Mouse (Mus musculus) embryonic facial prominence, embryonic 12.5 days (tissue): ENCODE results near the gene Aurka. TPM values are rescaled to one million over a fixed set of nuclear protein-coding genes. Genes with fewer than 3 reads are reported as not detected.
A peak's percentile ranks its signal among the peaks of the same experiment; 100 is the strongest.

Experiments
- ATAC-seq: fragments of 200-750 bp; cut with Nextera tagmentation; 2 replicates; pipeline ENCODE4 v1.8.0; 2017; ENCODE audit not compliant: insufficient number of reproducible peaks, insufficient read depth, low FRiP score, low TSS enrichment
- H3K27ac ChIP-seq: fragments of 300-500 bp; sonication (generic); 2 replicates; pipeline ENCODE4 v1.5.1; 2016; ENCODE audit warnings: mild to moderate bottlenecking
- H3K27me3 ChIP-seq: fragments of 300-500 bp; sonication (generic); 2 replicates; pipeline ENCODE4 v1.6.1; 2016; ENCODE audit warnings: mild to moderate bottlenecking, moderate library complexity
- H3K36me3 ChIP-seq: fragments of 300-500 bp; sonication (generic); 2 replicates; pipeline ENCODE4 v1.6.1; 2016; ENCODE audit warnings: mild to moderate bottlenecking
- H3K4me1 ChIP-seq: fragments of 300-500 bp; sonication (generic); 2 replicates; pipeline ENCODE4 v1.6.1; 2016
- H3K4me2 ChIP-seq: fragments of 300-500 bp; sonication (generic); replicated peaks from 2 replicates; pipeline ENCODE4 v1.6.1; 2016; ENCODE audit warnings: mild to moderate bottlenecking, moderate library complexity
- H3K4me3 ChIP-seq: fragments of 300-500 bp; sonication (generic); 2 replicates; pipeline ENCODE4 v1.5.1; 2016; ENCODE audit warnings: mild to moderate bottlenecking
- H3K9ac ChIP-seq: fragments of 300-500 bp; sonication (generic); 2 replicates; pipeline ENCODE4 v1.6.1; 2016; ENCODE audit warnings: mild to moderate bottlenecking, moderate library complexity
- H3K9me3 ChIP-seq: fragments of 300-500 bp; sonication (generic); 2 replicates; pipeline ENCODE4 v1.6.1; 2016; ENCODE audit warnings: mild to moderate bottlenecking, moderate library complexity
- WGBS: fragments of 180-500 bp; shearing (Covaris S2); methylation state at CpG from one replicate; pipeline ENCODE4 v1.1.7; 2016; 5-methylcytosine and 5-hydroxymethylcytosine counted together
- polyA plus RNA-seq: library from polyadenylated mRNA; unstranded; fragments of >200 nt; fragmentation: Nextera tagmentation; extraction: Ambion mirVana; gene quantifications from 2 replicates; pipeline ENCODE4 v1.2.1, GENCODE M21; 2016

Aurka gene
- 131 TPM in 2 replicates for polyA plus RNA-seq

DNA sequence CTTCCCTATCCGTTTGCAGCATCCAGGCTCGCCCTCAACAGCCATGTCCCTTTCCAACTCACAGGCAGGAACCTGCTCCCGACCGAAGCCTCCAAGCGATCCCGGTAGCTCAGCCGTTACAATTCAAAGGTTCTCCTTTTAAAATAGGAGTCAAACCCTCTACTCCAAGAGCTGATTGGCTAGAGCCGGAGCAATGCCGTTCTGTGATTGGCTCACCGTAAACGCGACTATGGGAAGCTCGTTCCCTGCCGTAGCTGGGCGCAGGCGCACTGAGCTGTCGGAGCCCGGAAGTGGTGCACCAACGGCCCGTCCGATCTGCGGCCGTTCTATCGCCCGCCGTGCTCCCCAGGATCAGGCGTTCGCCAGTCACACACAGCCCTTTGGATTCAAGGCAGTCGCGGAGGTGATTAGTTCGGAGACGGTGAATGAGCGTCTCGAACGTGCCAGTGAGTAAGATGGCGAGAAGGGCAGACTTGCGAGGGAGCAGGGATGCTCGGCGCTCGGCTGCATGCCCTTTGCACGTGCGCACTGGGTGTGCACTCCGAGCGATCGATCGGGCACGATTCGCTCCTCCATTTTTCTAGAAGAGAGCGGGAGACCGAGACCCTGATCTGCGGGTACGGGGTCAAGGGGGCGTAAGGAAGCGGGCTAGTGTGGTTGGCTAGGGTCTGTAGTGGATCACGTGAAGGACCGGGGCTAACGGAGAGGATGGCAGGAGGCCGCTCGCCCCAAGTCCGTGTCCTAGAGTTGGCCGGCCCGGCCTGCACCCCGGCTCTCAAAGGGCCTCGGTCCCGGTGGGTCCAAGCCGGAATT lies at the start of gene Aurka, which contains the start of gene Cstf1:
TSS of gene Aurka (minus strand) at position 125 of the 813 bp plus-strand sequence.
TSS of gene Cstf1 (plus strand) at position 271 of the 813 bp plus-strand sequence.
- under 1% methylated on average over 66 of the region's 66 CpGs for WGBS
- Histone ChIP-seq H3K27me3 (no peaks in the 10 kb centered on the region), H3K9ac (peak within 1 kb of the TSS; percentile 94), H3K27ac (peak within 1 kb of the TSS; percentile 81), H3K36me3 (peaks cover 50% of the 10 kb centered on the region), H3K4me2 (peak within 1 kb of the TSS; percentile 85), H3K4me1 (peaks cover 23% of the 10 kb centered on the region), H3K4me3 (peak within 1 kb of the TSS; percentile 92), H3K9me3 (no peaks in the 10 kb centered on the region)
- peak; percentile 97 for ATAC-seq

DNA sequence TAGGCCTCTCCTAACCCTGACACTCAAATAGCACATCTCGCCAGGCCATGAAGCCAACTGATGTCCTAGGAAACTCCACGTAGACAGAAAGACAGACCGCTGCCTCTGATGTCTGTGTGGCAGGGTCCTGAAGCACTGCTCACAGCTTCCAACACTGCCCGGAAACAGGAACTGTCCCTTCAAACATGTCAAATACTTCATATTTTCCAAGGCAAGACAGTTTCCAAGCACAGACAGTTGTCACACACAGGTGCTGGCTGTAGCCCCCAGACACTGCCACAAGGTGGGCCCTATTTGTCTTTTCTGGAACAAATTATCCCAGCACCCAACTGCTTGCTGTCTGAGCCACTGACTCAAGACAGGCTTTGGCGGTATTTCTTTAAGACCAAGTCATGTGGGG lies 47.9 kb upstream of the Aurka start:
- no peak overlapping the region for H3K4me2 ChIP-seq

DNA sequence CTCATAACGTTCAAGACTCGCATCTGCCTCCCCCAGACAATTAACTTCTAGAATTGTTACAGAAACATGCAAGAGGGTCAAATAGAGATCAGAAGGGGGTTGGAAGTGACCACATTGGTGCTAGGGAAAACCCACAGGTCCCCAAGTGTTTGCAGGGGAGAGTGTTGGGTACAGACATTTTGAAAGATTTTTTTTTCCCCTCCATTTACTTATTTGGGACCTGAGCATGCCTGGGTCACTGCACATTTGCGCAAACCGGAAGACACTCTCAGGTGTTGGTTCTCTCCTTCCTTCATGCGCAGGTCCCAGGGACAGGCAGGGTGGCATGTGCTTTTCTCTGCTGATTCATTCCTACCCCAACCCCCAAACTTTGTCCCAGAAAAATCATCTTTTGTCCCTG lies 46.5 kb upstream of the Aurka start:
- peaks cover 14% of the 10 kb centered on the region for H3K4me1 ChIP-seq
- no peaks in the 10 kb centered on the region for H3K27me3 ChIP-seq
- no peak for ATAC-seq
- no peak overlapping the region for H3K27ac ChIP-seq
- no peaks in the 10 kb centered on the region for H3K36me3 ChIP-seq
- no peak overlapping the region for H3K9ac ChIP-seq
- H3K4me2 ChIP-seq: no peak overlapping the region
- no peaks in the 10 kb centered on the region for H3K9me3 ChIP-seq
- H3K4me3 ChIP-seq: no peak overlapping the region
- 87% methylated on average over 5 of the region's 5 CpGs for WGBS

More for the DNA sequence above, 47.9 kb upstream of the Aurka start:
- H3K4me3 ChIP-seq: no peak overlapping the region
- no peak overlapping the region for H3K27ac ChIP-seq
- no peaks in the 10 kb centered on the region for H3K36me3 ChIP-seq
- no peak for ATAC-seq
- peaks cover 5% of the 10 kb centered on the region for H3K4me1 ChIP-seq
- no peaks in the 10 kb centered on the region for H3K9me3 ChIP-seq
- no peaks in the 10 kb centered on the region for H3K27me3 ChIP-seq
- WGBS: 89% methylated on average over 5 of the region's 5 CpGs
- H3K9ac ChIP-seq: no peak overlapping the region

DNA sequence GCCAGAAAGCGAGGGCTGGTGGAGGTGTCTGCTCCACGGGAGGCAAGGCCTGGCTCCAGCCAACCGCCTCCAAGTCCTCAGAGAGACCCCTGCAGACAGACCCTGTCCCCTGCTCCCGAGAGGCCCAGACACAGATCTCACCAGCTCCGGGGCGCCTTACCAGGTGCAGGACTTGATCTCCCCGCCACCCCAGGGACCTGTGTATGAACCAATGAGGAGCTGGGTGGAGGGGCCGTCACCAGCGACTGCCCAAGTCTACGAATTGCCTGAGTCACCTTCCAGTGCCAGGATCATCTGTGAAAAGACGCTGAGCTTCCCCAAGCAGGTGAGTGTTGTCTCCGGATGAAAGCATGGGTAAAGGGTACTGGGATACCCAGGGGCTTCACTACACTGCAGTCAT lies 45.9 kb upstream of the Aurka start:
- Histone ChIP-seq H3K4me1 (peaks cover 14% of the 10 kb centered on the region), H3K36me3 (no peaks in the 10 kb centered on the region), H3K4me3 (no peak overlapping the region), H3K9me3 (no peaks in the 10 kb centered on the region), H3K9ac (no peak overlapping the region), H3K4me2 (no peak overlapping the region), H3K27me3 (no peaks in the 10 kb centered on the region), H3K27ac (no peak overlapping the region)
- no peak for ATAC-seq
- WGBS: 57% methylated on average over 12 of the region's 12 CpGs

DNA sequence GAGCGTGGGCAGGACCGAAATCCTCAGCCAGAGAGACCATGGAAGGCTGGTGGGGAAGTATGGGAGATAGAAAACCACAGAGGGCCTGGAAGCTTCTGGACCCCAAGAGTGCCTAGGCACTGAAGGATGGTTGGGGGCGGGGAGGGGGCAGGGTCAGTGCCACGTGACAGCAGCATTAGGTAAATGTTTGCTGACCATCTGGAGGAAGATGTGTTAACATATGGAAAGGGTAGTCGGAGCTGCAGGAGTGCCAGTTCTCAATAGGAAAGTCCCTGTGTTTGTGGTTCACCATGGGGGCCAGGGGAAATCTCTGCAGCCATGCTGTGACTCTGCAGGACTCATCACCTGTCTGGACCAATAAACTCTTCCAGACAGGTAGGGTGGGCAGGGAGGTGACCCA lies 43.6 kb upstream of the Aurka start:
- Histone ChIP-seq H3K4me1 (peaks cover 14% of the 10 kb centered on the region), H3K27ac (no peak overlapping the region), H3K36me3 (no peaks in the 10 kb centered on the region), H3K9me3 (no peaks in the 10 kb centered on the region), H3K4me3 (no peak overlapping the region), H3K27me3 (no peaks in the 10 kb centered on the region), H3K9ac (no peak overlapping the region), H3K4me2 (no peak overlapping the region)
- WGBS: 42% methylated on average over 5 of the region's 5 CpGs
- ATAC-seq: no peak

DNA sequence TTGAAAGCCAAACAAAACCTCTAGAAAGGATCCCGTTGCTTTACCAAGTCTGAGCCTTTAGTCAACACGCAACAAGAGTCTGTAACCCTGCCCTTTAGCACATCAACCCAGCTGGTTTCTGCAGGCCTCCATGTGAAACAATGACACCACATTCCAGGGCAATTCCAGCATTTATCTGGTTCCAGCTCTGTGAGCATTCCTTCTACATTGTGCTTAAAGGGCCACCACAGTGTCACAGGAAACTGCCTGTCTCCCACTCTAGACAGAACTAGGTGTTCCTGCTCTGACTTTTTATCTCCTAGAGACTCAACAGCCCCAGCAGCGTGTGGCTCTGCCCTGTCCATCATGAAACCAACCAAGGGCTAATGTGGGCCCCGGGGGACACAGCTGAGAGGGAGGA lies 42.9 kb upstream of the Aurka start:
- no peaks in the 10 kb centered on the region for H3K36me3 ChIP-seq
- H3K4me1 ChIP-seq: peaks cover 14% of the 10 kb centered on the region
- no peaks in the 10 kb centered on the region for H3K27me3 ChIP-seq
- ATAC-seq: no peak; the same call in 1 of the 2 replicates
- H3K9ac ChIP-seq: no peak overlapping the region
- no peak overlapping the region for H3K27ac ChIP-seq
- no peaks in the 10 kb centered on the region for H3K9me3 ChIP-seq
- no peak overlapping the region for H3K4me3 ChIP-seq
- H3K4me2 ChIP-seq: no peak overlapping the region
- 19% methylated on average over 4 of the region's 4 CpGs for whole genome bisulfite sequencing

DNA sequence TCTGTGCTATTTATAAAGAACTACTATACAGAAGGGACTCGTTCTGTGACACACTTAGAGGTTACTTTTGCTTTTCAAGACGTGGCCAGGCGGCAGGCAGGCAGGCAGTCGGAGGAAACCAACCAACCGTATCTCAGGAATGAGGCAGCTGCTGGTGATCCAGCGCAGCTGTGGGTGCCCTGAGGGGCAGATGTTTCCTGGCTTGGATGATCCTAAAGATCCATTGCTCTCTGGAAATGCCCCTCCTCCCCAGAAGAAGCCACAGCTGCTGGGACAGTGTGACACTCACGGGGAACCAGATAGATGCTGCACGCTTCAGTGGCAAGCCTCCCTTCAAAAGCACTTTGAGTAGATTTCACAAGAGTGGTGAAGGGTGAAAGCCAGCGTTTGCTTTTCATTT lies 42.1 kb upstream of the Aurka start:
- no peak overlapping the region for H3K9ac ChIP-seq
- no peaks in the 10 kb centered on the region for H3K27me3 ChIP-seq
- H3K27ac ChIP-seq: no peak overlapping the region
- ATAC-seq: peak; percentile 73
- no peaks in the 10 kb centered on the region for H3K36me3 ChIP-seq
- 2% methylated on average over 9 of the region's 9 CpGs for WGBS
- H3K4me3 ChIP-seq: no peak overlapping the region
- peak overlapping the region; percentile 28 for H3K4me2 ChIP-seq
- H3K9me3 ChIP-seq: no peaks in the 10 kb centered on the region
- peaks cover 14% of the 10 kb centered on the region for H3K4me1 ChIP-seq

DNA sequence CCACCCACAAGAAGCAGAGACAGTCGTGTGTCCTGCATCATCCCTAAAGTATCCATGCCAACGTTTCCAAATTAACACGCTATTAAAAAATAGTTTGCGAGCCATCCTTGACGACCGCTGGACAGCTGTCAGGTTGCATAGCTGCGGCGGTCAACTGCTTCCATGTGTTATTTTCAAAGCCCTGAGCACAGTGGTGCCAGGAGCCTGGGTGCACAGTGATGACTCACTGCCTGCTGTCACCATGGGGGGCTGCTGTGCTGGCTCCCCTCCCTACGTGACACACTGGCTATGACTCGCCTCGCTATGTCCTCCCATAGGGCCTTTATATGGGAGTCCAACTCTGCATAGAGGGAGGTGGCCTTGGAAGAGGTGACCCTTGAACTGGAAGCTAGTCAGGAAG lies 40.8 kb upstream of the Aurka start:
- Histone ChIP-seq H3K4me1 (peaks cover 14% of the 10 kb centered on the region), H3K4me3 (no peak overlapping the region), H3K9ac (no peak overlapping the region), H3K36me3 (no peaks in the 10 kb centered on the region), H3K4me2 (no peak overlapping the region), H3K27ac (no peak overlapping the region), H3K9me3 (no peaks in the 10 kb centered on the region), H3K27me3 (no peaks in the 10 kb centered on the region)
- 73% methylated on average over 11 of the region's 11 CpGs for WGBS
- ATAC-seq: no peak

DNA sequence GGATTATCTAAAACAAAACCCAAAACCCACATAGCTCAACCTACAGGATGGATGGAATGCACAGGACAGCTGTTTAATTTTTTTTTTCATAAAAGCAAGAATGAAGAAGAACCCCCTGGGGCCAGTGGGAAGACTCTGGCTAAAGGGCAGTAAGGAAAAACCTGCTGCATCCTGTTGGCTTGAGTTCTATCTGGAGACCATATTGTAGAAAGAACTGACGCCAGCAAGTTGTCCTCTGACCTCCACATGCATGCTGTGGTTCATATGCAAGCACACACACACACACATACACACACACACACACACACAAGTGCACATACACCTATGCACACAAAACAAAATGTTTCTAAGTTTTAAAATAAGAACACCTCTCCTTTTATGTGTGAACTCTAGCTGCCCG lies 40.4 kb upstream of the Aurka start:
- Histone ChIP-seq H3K4me2 (no peak overlapping the region), H3K27me3 (no peaks in the 10 kb centered on the region), H3K9ac (no peak overlapping the region), H3K27ac (no peak overlapping the region), H3K36me3 (no peaks in the 10 kb centered on the region), H3K4me1 (peaks cover 14% of the 10 kb centered on the region), H3K9me3 (no peaks in the 10 kb centered on the region), H3K4me3 (no peak overlapping the region)
- ATAC-seq: no peak
- 72% methylated on average over 2 of the region's 2 CpGs for WGBS

DNA sequence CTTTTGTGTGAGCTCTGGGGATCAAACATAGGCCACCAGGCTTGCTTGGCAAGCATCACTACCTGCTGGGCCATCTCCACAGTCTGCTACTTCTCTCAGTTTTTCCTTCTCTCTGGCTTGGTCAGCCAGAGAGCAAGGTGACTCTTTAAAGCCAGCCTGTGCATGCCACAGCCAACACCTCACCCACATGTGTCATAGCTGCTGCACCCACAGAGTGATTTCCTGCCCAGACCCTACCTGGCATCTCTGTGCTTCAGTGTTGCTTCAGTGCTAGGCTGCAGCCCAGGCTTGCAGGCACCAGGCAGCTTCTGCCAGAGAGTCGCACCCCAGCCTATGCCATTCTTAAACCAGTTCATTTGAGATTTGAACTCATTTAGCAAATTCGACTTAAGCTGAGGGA lies 37.2 kb upstream of the Aurka start:
- Histone ChIP-seq H3K9me3 (no peaks in the 10 kb centered on the region), H3K9ac (no peak overlapping the region), H3K27ac (no peak overlapping the region), H3K36me3 (no peaks in the 10 kb centered on the region), H3K4me2 (no peak overlapping the region), H3K27me3 (no peaks in the 10 kb centered on the region), H3K4me1 (peaks cover 2% of the 10 kb centered on the region; the same call in 1 of the 2 replicates), H3K4me3 (no peak overlapping the region)
- no peak for ATAC-seq
- 67% methylated on average over 2 of the region's 2 CpGs for WGBS

DNA sequence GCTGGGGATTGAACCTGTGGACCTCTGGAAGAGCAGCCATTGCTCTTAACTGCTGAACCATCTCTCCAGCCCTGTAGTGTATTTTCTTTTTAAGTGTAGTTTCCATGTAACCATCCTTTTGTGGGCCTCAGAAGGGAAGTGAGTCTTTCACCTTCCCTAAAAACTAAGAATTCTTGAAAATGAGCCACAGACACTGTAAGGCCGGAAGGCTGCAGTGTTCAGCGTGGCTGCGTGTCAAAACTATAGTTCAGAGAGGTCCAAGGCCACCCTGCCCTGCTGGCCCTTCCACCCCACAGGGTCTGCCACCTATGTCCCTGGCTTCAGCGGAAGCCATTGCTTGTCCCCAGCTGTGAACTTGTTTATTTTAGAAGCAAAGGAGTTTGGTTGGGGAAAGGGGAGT lies 35.8 kb upstream of the Aurka start:
- ATAC-seq: no peak
- H3K4me1 ChIP-seq: no peaks in the 10 kb centered on the region
- H3K27me3 ChIP-seq: no peaks in the 10 kb centered on the region
- H3K9ac ChIP-seq: no peak overlapping the region
- H3K27ac ChIP-seq: no peak overlapping the region
- no peaks in the 10 kb centered on the region for H3K9me3 ChIP-seq
- no peak overlapping the region for H3K4me2 ChIP-seq
- H3K4me3 ChIP-seq: no peak overlapping the region
- 77% methylated on average over 4 of the region's 4 CpGs for WGBS
- H3K36me3 ChIP-seq: no peaks in the 10 kb centered on the region

DNA sequence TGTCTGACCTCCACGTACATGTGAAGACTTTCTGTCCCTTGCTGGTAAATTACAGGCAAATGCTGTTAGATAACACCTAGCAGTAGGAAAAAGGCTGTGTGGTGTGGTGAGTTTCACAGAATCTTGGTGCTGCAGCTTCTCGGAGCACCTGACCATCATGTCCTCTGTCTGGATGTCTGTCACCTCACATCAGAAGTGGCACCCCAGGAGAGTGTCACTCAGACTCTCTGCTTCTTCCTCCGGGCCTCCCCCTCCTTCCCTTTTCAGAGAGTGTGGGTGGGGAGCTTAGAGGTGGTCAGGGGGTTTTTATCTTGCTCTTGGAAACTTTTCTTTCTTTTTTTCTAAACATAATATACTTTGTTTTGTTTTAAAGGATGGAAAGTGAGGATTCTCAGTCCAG lies 34.7 kb upstream of the Aurka start:
- Histone ChIP-seq H3K4me2 (no peak overlapping the region), H3K4me3 (no peak overlapping the region), H3K9ac (no peak overlapping the region), H3K27me3 (no peaks in the 10 kb centered on the region), H3K27ac (no peak overlapping the region), H3K36me3 (no peaks in the 10 kb centered on the region), H3K4me1 (no peaks in the 10 kb centered on the region), H3K9me3 (no peaks in the 10 kb centered on the region)
- 66% methylated on average over 3 of the region's 3 CpGs for WGBS
- no peak for ATAC-seq
